ENCODE assay signal across 23 mouse cellular contexts in the genomic region with DNA sequence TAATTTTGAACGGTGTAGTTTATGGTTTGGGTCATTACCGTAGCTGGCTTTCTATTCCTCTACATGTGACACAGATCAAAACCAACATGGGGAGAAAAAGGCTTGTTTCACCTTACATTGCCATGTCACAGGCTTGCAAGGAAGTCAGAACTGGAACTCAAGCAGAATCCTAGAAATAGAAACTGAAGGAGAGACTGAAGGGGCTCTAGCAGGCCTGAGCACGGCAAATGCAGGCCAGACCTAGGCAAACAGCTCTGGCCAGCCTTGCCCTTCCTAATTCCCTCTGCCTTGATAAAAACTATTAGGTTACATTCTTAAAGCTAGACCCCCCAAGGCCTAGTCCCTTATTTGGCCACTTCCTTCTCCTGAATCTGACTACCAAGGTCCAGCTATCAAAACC. TPM values are rescaled to one million over a fixed set of nuclear protein-coding genes. Genes with fewer than 3 reads are reported as not detected.
DNase-seq lines count a peak whose midpoint lies in the region; ATAC-seq and TF ChIP-seq lines count a peak whose summit lies in the region.
"Had no signal": no experiment of that assay in that cellular context is flagged by ENCODE, and none has a peak within 500 bp of the region (broad histone marks: within the 10 kb centered on the region; RNA-seq: fewer than 3 reads in every experiment).

No protein-coding gene starts in this region.

- no peak overlapping the region for H3K4me3 ChIP-seq in heart, embryonic 15.5 days
- H3K4me3 ChIP-seq in layer of hippocampus, adult 2 months: no peak overlapping the region
- no peak overlapping the region for H3K4me3 ChIP-seq in midbrain, embryonic 11.5 days (ENCODE audit: low read depth, low read length)
- H3K4me3 ChIP-seq in midbrain, embryonic 16.5 days (ENCODE audit: low read depth, low read length): no peak overlapping the region
- H3K4me3 ChIP-seq: embryonic facial prominence, embryonic 10.5 days; embryonic facial prominence, embryonic 15.5 days; forebrain, embryonic 12.5 days; heart, embryonic 13.5 days; megakaryocyte, embryonic 14.5 days; midbrain, embryonic 13.5 days had no signal

- peaks cover 6% of the 10 kb centered on the region; the same call in 1 of the 2 replicates for H3K4me1 ChIP-seq in heart, embryonic 15.5 days (replicated peaks)
- no peaks in the 10 kb centered on the region for H3K4me1 ChIP-seq in midbrain, embryonic 11.5 days (ENCODE audit: control insufficient read depth, insufficient read depth, low read length)
- H3K4me1 ChIP-seq in midbrain, embryonic 16.5 days (ENCODE audit: control insufficient read depth, insufficient read depth, low read length): peaks cover 5% of the 10 kb centered on the region; the same call in 1 of the 2 replicates
- H3K4me1 ChIP-seq: forebrain, embryonic 12.5 days had no signal

- no peak for DNase-seq in heart, adult 8-10 months (ENCODE audit: low spot score)
- DNase-seq in layer of hippocampus, adult 2 months (ENCODE audit: low spot score in 2 of 2): no peak
- DNase-seq in layer of hippocampus, adult 11-12 months (ENCODE audit: low spot score): no peak
- DNase-seq in midbrain, embryonic 11.5 days (ENCODE audit: low spot score, missing footprints): peak; percentile 53
- DNase-seq in frontal cortex, postnatal 36 days (ENCODE audit: low spot score in 2 of 2): no peak
- DNase-seq: cerebellum, adult 8-10 months; cerebellum, postnatal 25 days; gastrocnemius, postnatal 36 days; heart, postnatal 14 days; lung, embryonic 14.5 days; retina, postnatal 1 day; right cerebral cortex, postnatal 14 days had no signal

- 0 out of 2 replicates have a peak overlapping the region, but pooled peaks have one; percentile 3 for H3K27ac ChIP-seq in heart, embryonic 15.5 days
- peak overlapping the region; percentile 32; the same call in 1 of the 2 replicates for H3K27ac ChIP-seq in layer of hippocampus, adult 2 months
- H3K27ac ChIP-seq in midbrain, embryonic 11.5 days (ENCODE audit: low read depth, low read length): no peak overlapping the region
- no peak overlapping the region for H3K27ac ChIP-seq in midbrain, embryonic 16.5 days (ENCODE audit: low read length)
- H3K27ac ChIP-seq: embryonic facial prominence, embryonic 10.5 days; embryonic facial prominence, embryonic 15.5 days; forebrain, embryonic 12.5 days; heart, embryonic 13.5 days; liver, embryonic 14.5 days; midbrain, embryonic 13.5 days had no signal

- TF ChIP-seq CTCF in layer of hippocampus, adult 2 months (conservative IDR thresholded peaks at IDR 0.05): no peak

- no peaks in the 10 kb centered on the region for H3K27me3 ChIP-seq in heart, embryonic 15.5 days
- H3K27me3 ChIP-seq in midbrain, embryonic 11.5 days (ENCODE audit: control insufficient read depth, insufficient read depth, low read length): no peaks in the 10 kb centered on the region
- H3K27me3 ChIP-seq in midbrain, embryonic 16.5 days (ENCODE audit: control insufficient read depth, insufficient read depth, low read depth, low read length): no peaks in the 10 kb centered on the region
- H3K27me3 ChIP-seq: embryonic facial prominence, embryonic 15.5 days; forebrain, embryonic 12.5 days; heart, embryonic 13.5 days; midbrain, embryonic 13.5 days had no signal

- WGBS in heart, embryonic 15.5 days: 58% methylated on average over 3 of the region's 3 CpGs
- WGBS in midbrain, embryonic 11.5 days: 72% methylated on average over 3 of the region's 3 CpGs
- 80% methylated on average over 3 of the region's 3 CpGs for WGBS in midbrain, embryonic 16.5 days

- H3K4me2 ChIP-seq in heart, embryonic 15.5 days: no peak overlapping the region
- no peak overlapping the region for H3K4me2 ChIP-seq in midbrain, embryonic 11.5 days
- H3K4me2 ChIP-seq in midbrain, embryonic 16.5 days (ENCODE audit: low read length): no peak overlapping the region
- H3K4me2 ChIP-seq: embryonic facial prominence, embryonic 15.5 days; forebrain, embryonic 12.5 days; heart, embryonic 13.5 days; lung, embryonic 14.5 days; midbrain, embryonic 13.5 days had no signal

- H3K9ac ChIP-seq in heart, embryonic 15.5 days: no peak overlapping the region
- no peak overlapping the region for H3K9ac ChIP-seq in midbrain, embryonic 11.5 days (ENCODE audit: low read length)
- H3K9ac ChIP-seq in midbrain, embryonic 16.5 days (ENCODE audit: low read depth, low read length): no peak overlapping the region
- H3K9ac ChIP-seq: embryonic facial prominence, embryonic 15.5 days; forebrain, embryonic 12.5 days; heart, embryonic 13.5 days; liver, embryonic 14.5 days; lung, embryonic 14.5 days; midbrain, embryonic 13.5 days had no signal

- H3K36me3 ChIP-seq in heart, embryonic 15.5 days: no peaks in the 10 kb centered on the region
- no peaks in the 10 kb centered on the region for H3K36me3 ChIP-seq in midbrain, embryonic 11.5 days (ENCODE audit: control insufficient read depth, insufficient read depth, low read length)
- no peaks in the 10 kb centered on the region for H3K36me3 ChIP-seq in midbrain, embryonic 16.5 days (ENCODE audit: control insufficient read depth, insufficient read depth, low read length)
- H3K36me3 ChIP-seq: embryonic facial prominence, embryonic 10.5 days; embryonic facial prominence, embryonic 15.5 days; forebrain, embryonic 12.5 days; heart, embryonic 13.5 days; midbrain, embryonic 13.5 days had no signal

- ATAC-seq in heart, embryonic 15.5 days (replicated peaks; ENCODE audit: insufficient number of reproducible peaks, insufficient read depth, low FRiP score, low read depth): no peak
- no peak for ATAC-seq in midbrain, embryonic 11.5 days (ENCODE audit: low FRiP score)
- ATAC-seq in midbrain, embryonic 16.5 days: no peak
- ATAC-seq: activated CD4-positive, CD25-positive, alpha-beta regulatory T cell, adult 4 months; hindbrain, embryonic 16.5 days; midbrain, embryonic 13.5 days had no signal

- H3K9me3 ChIP-seq in heart, embryonic 15.5 days (replicated peaks): no peaks in the 10 kb centered on the region
- H3K9me3 ChIP-seq in midbrain, embryonic 11.5 days (ENCODE audit: control insufficient read depth, low read length): no peaks in the 10 kb centered on the region
- no peaks in the 10 kb centered on the region for H3K9me3 ChIP-seq in midbrain, embryonic 16.5 days (replicated peaks; ENCODE audit: control insufficient read depth, low read length, poor library complexity, severe bottlenecking)
- H3K9me3 ChIP-seq: embryonic facial prominence, embryonic 10.5 days; embryonic facial prominence, embryonic 15.5 days; forebrain, embryonic 12.5 days; heart, embryonic 13.5 days; megakaryocyte, embryonic 14.5 days; midbrain, embryonic 13.5 days had no signal

RNA-seq across cellular contexts. Expression of a gene that starts 4.2 kb away (rescaled TPM):
- 501 and 616 TPM in 2 replicates for polyA plus RNA-seq in heart, embryonic 15.5 days (2015; fragmentation: Nextera tagmentation; extraction: Ambion mirVana)
- 100 to 1,000 TPM; 297 to 332 (median 327) TPM for total RNA-seq in heart, adult 8-10 months (2022)
- total RNA-seq in layer of hippocampus, adult 2 months (2021): 100 to 1,000 TPM; 376 to 387 TPM
- polyA plus RNA-seq in midbrain, embryonic 11.5 days (2014; fragmentation: Nextera tagmentation; extraction: Ambion mirVana): 544 TPM in 2 replicates
- 661 and 697 TPM in 2 replicates for polyA plus RNA-seq in midbrain, embryonic 16.5 days (2015; fragmentation: Nextera tagmentation; extraction: Ambion mirVana)

RNA-seq across cellular contexts. Expression of a gene that starts 27.9 kb away (rescaled TPM):
- polyA plus RNA-seq in heart, embryonic 15.5 days (2015; fragmentation: Nextera tagmentation; extraction: Ambion mirVana): 68.6 and 75.0 TPM in 2 replicates
- 10 to 100 TPM; 13.3 to 18.4 (median 16.0) TPM for total RNA-seq in heart, adult 8-10 months (2022)
- total RNA-seq in layer of hippocampus, adult 2 months (2021): 10 to 100 TPM; 28.0 to 32.5 TPM
- 304 and 328 TPM in 2 replicates for polyA plus RNA-seq in midbrain, embryonic 11.5 days (2014; fragmentation: Nextera tagmentation; extraction: Ambion mirVana)
- 87.1 and 98.0 TPM in 2 replicates for polyA plus RNA-seq in midbrain, embryonic 16.5 days (2015; fragmentation: Nextera tagmentation; extraction: Ambion mirVana)

RNA-seq across cellular contexts. Expression of a gene that starts 29.7 kb away (rescaled TPM):
- polyA plus RNA-seq in heart, embryonic 15.5 days (2015; fragmentation: Nextera tagmentation; extraction: Ambion mirVana): 850 and 967 TPM in 2 replicates
- total RNA-seq in heart, adult 8-10 months (2022): 100 to 1,000 TPM; 475 to 641 (median 529) TPM
- total RNA-seq in layer of hippocampus, adult 2 months (2021): 100 to 1,000 TPM; 143 to 151 TPM
- 1,035 and 1,053 TPM in 2 replicates for polyA plus RNA-seq in midbrain, embryonic 11.5 days (2014; fragmentation: Nextera tagmentation; extraction: Ambion mirVana)
- 410 and 427 TPM in 2 replicates for polyA plus RNA-seq in midbrain, embryonic 16.5 days (2015; fragmentation: Nextera tagmentation; extraction: Ambion mirVana)

RNA-seq across cellular contexts. Expression of a gene that starts 52.5 kb away (rescaled TPM):
- 33.9 and 34.1 TPM in 2 replicates for polyA plus RNA-seq in heart, embryonic 15.5 days (2015; fragmentation: Nextera tagmentation; extraction: Ambion mirVana)
- total RNA-seq in heart, adult 8-10 months (2022): 10 to 100 TPM; 61.8 to 72.5 (median 66.4) TPM
- 10 to 100 TPM; 16.4 to 20.8 TPM for total RNA-seq in layer of hippocampus, adult 2 months (2021)
- 23.6 and 28.0 TPM in 2 replicates for polyA plus RNA-seq in midbrain, embryonic 11.5 days (2014; fragmentation: Nextera tagmentation; extraction: Ambion mirVana)
- 20.9 and 21.6 TPM in 2 replicates for polyA plus RNA-seq in midbrain, embryonic 16.5 days (2015; fragmentation: Nextera tagmentation; extraction: Ambion mirVana)

RNA-seq across cellular contexts. Expression of a gene that starts 52.7 kb away (rescaled TPM):
- polyA plus RNA-seq in heart, embryonic 15.5 days (2015; fragmentation: Nextera tagmentation; extraction: Ambion mirVana): 13.2 and 18.0 TPM in 2 replicates
- total RNA-seq in heart, adult 8-10 months (2022): 1 to 10 TPM; 3.0 to 5.7 (median 4.1) TPM
- total RNA-seq in layer of hippocampus, adult 2 months (2021): 1 to 10 TPM; 3.9 to 6.0 TPM
- polyA plus RNA-seq in midbrain, embryonic 11.5 days (2014; fragmentation: Nextera tagmentation; extraction: Ambion mirVana): 34.3 and 37.7 TPM in 2 replicates
- polyA plus RNA-seq in midbrain, embryonic 16.5 days (2015; fragmentation: Nextera tagmentation; extraction: Ambion mirVana): 10.1 and 10.7 TPM in 2 replicates

Comparison
In these comparisons a context has a peak if more than half of its experiments do, and no peak if none do; other contexts are left out.
1. H3K27ac ChIP-seq: peak in heart, embryonic 15.5 days (single experiment) and layer of hippocampus, adult 2 months (single experiment); none in midbrain, embryonic 11.5 days (single experiment) and midbrain, embryonic 16.5 days (single experiment).